Mouse (Mus musculus) liver, embryonic 13.5 days (tissue): ENCODE results near the gene Slc25a45. TPM values are rescaled to one million over a fixed set of nuclear protein-coding genes. Genes with fewer than 3 reads are reported as not detected.

Experiments
- ATAC-seq: fragments of 200-750 bp; cut with Nextera tagmentation; 2 replicates; pipeline ENCODE4 v1.8.0; 2017; ENCODE audit warnings: low read depth, mild to moderate bottlenecking, moderate number of reproducible peaks, moderate library complexity
- DNase-seq: peaks from one replicate; pipeline ENCODE4 v3.0.0; 2022
- H3K27ac ChIP-seq: fragments of 300-500 bp; sonication (generic); 2 replicates; pipeline ENCODE4 v1.5.1; 2015; ENCODE audit warnings: moderate library complexity, mild to moderate bottlenecking, inconsistent platforms
- H3K27me3 ChIP-seq: fragments of 300-500 bp; sonication (generic); 2 replicates; pipeline ENCODE4 v1.6.1; 2015; ENCODE audit warnings: mild to moderate bottlenecking, inconsistent platforms
- H3K36me3 ChIP-seq: fragments of 300-500 bp; sonication (generic); 2 replicates; pipeline ENCODE4 v1.6.1; 2015; ENCODE audit warnings: mild to moderate bottlenecking, inconsistent platforms
- H3K4me1 ChIP-seq: fragments of 300-500 bp; sonication (generic); replicated peaks from 2 replicates; pipeline ENCODE4 v1.6.1; 2015; ENCODE audit warnings: inconsistent platforms
- H3K4me2 ChIP-seq: fragments of 300-500 bp; sonication (generic); 2 replicates; pipeline ENCODE4 v1.6.1; 2015; ENCODE audit warnings: inconsistent platforms, mild to moderate bottlenecking, moderate library complexity
- H3K4me3 ChIP-seq: fragments of 300-500 bp; sonication (generic); replicated peaks from 2 replicates; pipeline ENCODE4 v1.5.1; 2015; ENCODE audit warnings: mild to moderate bottlenecking, inconsistent platforms
- H3K9ac ChIP-seq: fragments of 300-500 bp; sonication (generic); 2 replicates; pipeline ENCODE4 v1.6.1; 2015; ENCODE audit warnings: mild to moderate bottlenecking, inconsistent platforms
- H3K9me3 ChIP-seq: fragments of 300-500 bp; sonication (generic); replicated peaks from 2 replicates; pipeline ENCODE4 v1.6.1; 2016; ENCODE audit warnings: inconsistent platforms
- WGBS: fragments of 180-500 bp; shearing (Covaris S2); methylation state at CpG from one replicate; pipeline ENCODE4 v1.1.7; 2015; ENCODE audit not compliant: insufficient replicate concordance; 5-methylcytosine and 5-hydroxymethylcytosine counted together
- polyA plus RNA-seq: library from polyadenylated mRNA; unstranded; fragments of >200 nt; fragmentation: Nextera tagmentation; extraction: Ambion mirVana; gene quantifications from 2 replicates; pipeline ENCODE4 v1.2.1, GENCODE M21; 2015

Gene Slc25a45
- 5.7 and 6.8 TPM in 2 replicates for polyA plus RNA-seq

DNA sequence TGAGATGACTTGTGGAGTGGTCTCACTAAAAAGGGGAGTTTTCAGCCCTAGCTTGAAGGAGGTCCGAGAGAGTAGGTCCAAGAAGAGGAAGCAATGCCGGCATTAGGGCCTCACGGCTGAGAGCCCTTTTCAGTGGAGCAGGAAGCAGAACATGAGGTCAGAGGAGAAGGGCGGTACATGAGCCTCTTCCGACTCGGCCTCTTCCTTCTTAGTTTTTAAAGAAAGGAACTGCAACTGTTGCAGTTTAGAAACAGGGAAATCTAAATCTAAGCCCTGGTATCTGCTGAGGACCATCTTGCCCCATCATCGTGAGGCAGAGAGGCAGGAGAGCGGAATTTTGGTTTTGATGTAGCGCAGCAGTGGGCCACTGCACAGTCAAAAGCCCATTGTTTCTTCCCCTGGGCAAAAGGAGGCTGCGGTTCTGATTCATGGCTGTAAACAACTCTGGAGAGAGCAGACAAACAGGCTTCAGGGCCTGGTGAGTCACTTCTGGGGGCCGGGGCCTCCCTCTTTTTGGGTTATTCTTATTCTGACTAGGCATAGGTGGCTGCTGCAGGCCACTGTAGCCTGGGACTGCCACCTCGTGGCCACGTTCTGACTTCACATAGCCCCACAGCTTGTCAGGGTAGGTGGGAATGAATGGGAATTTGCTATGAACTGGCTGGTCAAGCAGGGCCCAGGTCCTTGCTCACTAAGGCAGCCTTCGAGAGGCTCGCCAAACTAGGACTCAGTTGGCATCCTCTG is at the start of gene Slc25a45:
Gene Slc25a45 (plus strand): TSS at position 191 of the 744 bp plus-strand sequence.
- H3K27me3 ChIP-seq, result no peaks in the 10 kb centered on the region
- peak within 1 kb of the TSS; percentile 46 for H3K4me2 ChIP-seq
- H3K4me3 ChIP-seq, result peak within 1 kb of the TSS; percentile 30
- WGBS, result 27% methylated on average over 15 of the region's 15 CpGs
- DNase-seq, result peak; percentile 43
- peak within 1 kb of the TSS; percentile 81 for H3K27ac ChIP-seq
- no peaks in the 10 kb centered on the region; the same call in 1 of the 2 replicates for H3K36me3 ChIP-seq
- H3K9me3 ChIP-seq, result no peaks in the 10 kb centered on the region
- H3K4me1 ChIP-seq, result peaks cover 82% of the 10 kb centered on the region
- H3K9ac ChIP-seq, result peak within 1 kb of the TSS; percentile 58
- ATAC-seq, result peak; percentile 32; the same call in 1 of the 2 replicates

DNA sequence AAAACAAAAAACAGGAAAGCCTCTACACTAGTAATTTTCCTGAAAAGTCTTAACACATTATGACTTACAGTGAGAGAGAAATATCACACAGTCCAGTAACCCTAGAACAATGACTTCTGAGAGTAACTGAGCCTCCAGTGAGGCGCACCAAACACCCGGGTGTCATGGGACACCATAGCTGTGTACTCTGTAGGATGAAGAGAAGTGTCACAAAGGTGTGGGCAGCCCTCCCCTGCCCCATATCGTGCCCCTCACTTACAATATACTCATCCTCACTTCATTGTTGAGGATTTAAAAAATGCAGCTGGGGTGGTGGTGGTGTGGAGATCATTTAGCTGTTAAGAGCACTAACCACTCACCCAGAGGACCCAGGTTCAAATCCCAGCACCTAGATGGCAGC is 49.5 kb upstream of the Slc25a45 start:
- Histone ChIP-seq H3K9me3 (no peaks in the 10 kb centered on the region), H3K4me2 (no peak overlapping the region)
- WGBS, result 83% methylated on average over 3 of the region's 3 CpGs

DNA sequence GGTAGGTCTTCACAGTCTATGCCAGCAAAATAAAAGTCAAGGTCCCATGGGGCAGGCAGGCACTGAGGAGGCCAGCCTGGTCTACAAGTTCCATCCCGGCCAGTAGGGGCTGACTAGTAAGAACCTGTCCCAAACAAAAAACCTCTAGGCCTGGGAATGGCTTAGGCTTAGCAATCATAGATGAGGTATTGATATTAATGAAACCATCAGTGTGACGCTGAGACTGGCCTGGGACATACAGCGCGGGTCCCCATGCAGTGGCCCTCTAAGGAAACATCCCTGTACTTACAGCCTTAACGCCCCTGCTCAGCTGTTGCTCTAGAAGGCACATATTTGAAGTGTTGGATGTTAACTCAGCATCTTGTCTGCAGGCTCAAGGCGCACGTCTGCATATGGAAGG is 48.7 kb upstream of the Slc25a45 start:
- Histone ChIP-seq H3K4me2 (no peak overlapping the region), H3K36me3 (peaks cover 6% of the 10 kb centered on the region; the same call in 1 of the 2 replicates), H3K9me3 (no peaks in the 10 kb centered on the region), H3K4me1 (peaks cover 55% of the 10 kb centered on the region), H3K27ac (no peak overlapping the region), H3K9ac (no peak overlapping the region), H3K4me3 (no peak overlapping the region), H3K27me3 (no peaks in the 10 kb centered on the region)
- ATAC-seq (no peak), DNase-seq (no peak)
- WGBS, result 86% methylated on average over 7 of the region's 7 CpGs

More for the DNA sequence above, 49.5 kb upstream of the Slc25a45 start:
- H3K36me3 ChIP-seq, result peaks cover 6% of the 10 kb centered on the region; the same call in 1 of the 2 replicates
- no peaks in the 10 kb centered on the region for H3K27me3 ChIP-seq
- H3K4me3 ChIP-seq, result no peak overlapping the region
- H3K27ac ChIP-seq, result peak overlapping the region; percentile 54
- DNase-seq (no peak), ATAC-seq (no peak)
- no peak overlapping the region for H3K9ac ChIP-seq
- peaks cover 57% of the 10 kb centered on the region for H3K4me1 ChIP-seq

DNA sequence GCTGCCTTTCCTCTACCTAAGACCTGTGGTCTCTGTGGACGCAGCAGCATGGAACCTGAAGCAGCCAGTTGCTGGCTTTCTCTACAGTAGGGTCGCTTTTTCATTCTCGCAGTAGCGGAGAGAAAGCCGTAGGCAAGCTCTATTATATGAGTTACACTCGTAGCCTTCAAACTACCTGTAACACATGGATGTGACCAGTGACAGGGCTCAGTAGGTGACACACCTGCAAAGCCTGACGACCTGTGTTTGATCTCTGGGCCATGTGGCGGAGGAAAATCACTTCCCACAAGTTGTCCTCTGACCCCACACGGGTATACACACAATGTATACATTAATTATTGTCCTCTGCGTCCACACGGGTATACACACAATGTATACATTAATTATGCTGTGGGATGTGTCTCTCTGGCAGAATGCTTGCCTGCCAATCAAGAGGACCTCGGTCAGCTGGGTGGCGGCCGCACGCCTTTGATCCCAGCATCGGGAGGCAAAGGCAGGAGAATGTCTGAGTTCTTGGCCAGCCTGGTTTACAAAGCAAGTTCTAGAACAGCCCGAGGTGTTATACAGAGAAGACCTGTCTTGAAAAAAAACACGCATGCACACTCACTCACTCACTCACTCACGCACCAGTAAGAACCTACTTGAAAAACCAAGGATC is 47.5 kb upstream of the Slc25a45 start:
- peaks cover 45% of the 10 kb centered on the region for H3K4me1 ChIP-seq
- 82% methylated on average over 19 of the region's 19 CpGs for WGBS
- ATAC-seq (no peak), DNase-seq (no peak)
- no peaks in the 10 kb centered on the region for H3K9me3 ChIP-seq
- no peak overlapping the region for H3K4me2 ChIP-seq
- no peaks in the 10 kb centered on the region for H3K27me3 ChIP-seq
- no peak overlapping the region for H3K27ac ChIP-seq
- peaks cover 3% of the 10 kb centered on the region; the same call in 1 of the 2 replicates for H3K36me3 ChIP-seq
- H3K4me3 ChIP-seq, result no peak overlapping the region
- no peak overlapping the region for H3K9ac ChIP-seq

DNA sequence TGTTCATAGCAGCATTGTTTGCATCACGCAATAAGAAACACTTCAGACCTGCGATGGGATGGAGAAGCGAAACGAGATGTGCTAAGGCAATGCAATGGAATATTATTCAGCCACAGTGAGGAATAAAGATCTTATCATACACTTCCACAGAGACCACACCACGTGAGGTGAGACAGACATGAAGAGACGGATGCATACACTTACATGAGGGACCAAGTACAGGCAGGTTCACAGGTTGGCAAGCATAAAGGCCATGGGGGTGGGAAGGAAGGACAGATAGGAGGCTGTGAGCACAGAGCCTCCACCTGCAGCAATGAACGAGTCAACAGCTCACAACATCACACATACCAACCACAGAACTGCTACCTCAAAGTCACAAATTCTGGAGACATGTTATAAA is 46.8 kb upstream of the Slc25a45 start:
- Histone ChIP-seq H3K27me3 (no peaks in the 10 kb centered on the region), H3K4me1 (peaks cover 48% of the 10 kb centered on the region), H3K4me3 (no peak overlapping the region), H3K4me2 (no peak overlapping the region), H3K9ac (no peak overlapping the region), H3K27ac (no peak overlapping the region), H3K36me3 (peaks cover 3% of the 10 kb centered on the region; the same call in 1 of the 2 replicates), H3K9me3 (no peaks in the 10 kb centered on the region)
- ATAC-seq, result no peak
- 76% methylated on average over 7 of the region's 7 CpGs for WGBS
- no peak for DNase-seq

DNA sequence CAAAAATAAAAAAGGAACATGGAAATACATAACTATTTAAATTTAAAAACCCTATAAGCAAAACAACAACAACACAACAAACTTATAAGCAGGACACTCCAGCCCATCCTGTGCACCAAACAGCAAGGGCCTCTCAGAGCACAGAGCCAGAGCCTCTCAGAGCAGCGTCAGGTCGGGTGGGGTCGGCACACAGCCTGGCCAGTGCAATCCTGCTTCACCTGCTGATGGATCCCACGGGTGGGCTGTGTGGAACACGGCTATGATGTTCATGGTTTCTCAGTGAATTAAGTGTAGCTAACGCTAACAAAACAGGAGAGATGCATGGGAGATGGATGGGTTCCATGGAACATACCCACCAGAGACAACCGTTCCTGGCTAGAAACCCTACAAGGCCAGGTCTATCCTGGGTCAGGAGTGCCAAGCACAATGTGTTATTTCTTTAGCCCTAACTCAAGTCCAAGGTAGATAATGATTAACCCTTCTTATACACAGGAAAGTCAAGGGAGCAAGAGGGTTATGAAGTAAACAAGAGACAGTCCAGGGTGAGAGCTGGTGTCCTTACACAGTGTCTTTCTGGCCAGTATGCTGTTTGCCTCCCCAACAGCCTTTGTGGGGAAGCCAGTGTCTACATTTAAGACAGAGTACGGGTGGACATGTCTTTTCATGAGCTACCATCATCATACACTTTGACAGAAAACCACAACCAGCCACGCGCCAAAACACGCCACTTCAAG is 46.2 kb upstream of the Slc25a45 start:
- H3K9ac ChIP-seq, result no peak overlapping the region

DNA sequence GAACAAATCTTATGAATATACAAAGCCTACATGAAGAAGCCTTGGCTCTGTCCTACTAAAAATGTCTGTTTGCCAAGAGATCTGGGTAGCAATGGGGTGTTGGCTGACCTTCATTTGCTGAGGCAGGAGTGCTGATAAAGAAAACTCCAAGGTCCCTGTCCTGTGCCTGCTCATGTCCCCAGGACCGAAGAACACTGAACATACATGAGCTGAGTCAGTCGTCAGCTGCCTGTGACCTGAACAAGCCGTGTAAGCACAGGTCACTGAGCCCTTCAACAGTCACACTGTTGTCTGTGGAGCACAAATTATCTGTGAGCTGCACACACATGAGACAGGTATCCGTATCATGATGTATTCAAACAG is 45.7 kb upstream of the Slc25a45 start:
- WGBS, result 71% methylated on average over 4 of the region's 4 CpGs
- Histone ChIP-seq H3K27ac (peak overlapping the region; percentile 34; the same call in 1 of the 2 replicates), H3K4me1 (peaks cover 47% of the 10 kb centered on the region), H3K27me3 (no peaks in the 10 kb centered on the region), H3K4me2 (no peak overlapping the region), H3K9me3 (no peaks in the 10 kb centered on the region), H3K36me3 (peaks cover 3% of the 10 kb centered on the region; the same call in 1 of the 2 replicates), H3K4me3 (no peak overlapping the region), H3K9ac (no peak overlapping the region)
- DNase-seq (no peak), ATAC-seq (no peak)

More for the DNA sequence above, 46.2 kb upstream of the Slc25a45 start:
- Histone ChIP-seq H3K4me1 (peaks cover 51% of the 10 kb centered on the region), H3K36me3 (peaks cover 3% of the 10 kb centered on the region; the same call in 1 of the 2 replicates), H3K27ac (peak overlapping the region; percentile 34; the same call in 1 of the 2 replicates), H3K27me3 (no peaks in the 10 kb centered on the region), H3K9me3 (no peaks in the 10 kb centered on the region), H3K4me2 (no peak overlapping the region), H3K4me3 (no peak overlapping the region)
- no peak for DNase-seq
- ATAC-seq, result no peak
- 73% methylated on average over 11 of the region's 11 CpGs for WGBS

DNA sequence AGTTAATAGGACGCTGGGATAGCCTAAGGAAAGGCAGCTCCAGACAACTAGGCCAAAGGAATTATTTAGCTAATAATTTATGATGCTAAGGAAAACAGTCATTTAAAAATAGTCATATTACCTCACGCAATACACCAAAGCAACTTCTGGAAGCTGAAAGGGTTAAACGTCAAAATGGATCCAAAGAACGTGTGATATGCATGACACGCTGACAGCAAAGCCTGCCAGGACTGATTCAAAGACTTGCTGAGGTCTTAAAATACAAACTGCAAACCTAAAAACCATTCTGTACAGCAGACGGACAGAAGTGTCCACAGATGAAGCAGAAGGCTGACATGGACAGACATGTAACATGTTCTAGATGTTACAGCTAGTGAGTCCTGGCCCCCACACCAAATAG is 45.3 kb upstream of the Slc25a45 start:
- WGBS, result 58% methylated on average over 6 of the region's 6 CpGs
- H3K27ac ChIP-seq, result no peak overlapping the region
- peaks cover 46% of the 10 kb centered on the region for H3K4me1 ChIP-seq
- no peak overlapping the region for H3K4me3 ChIP-seq
- H3K27me3 ChIP-seq, result no peaks in the 10 kb centered on the region
- ATAC-seq (no peak), DNase-seq (no peak)
- no peak overlapping the region for H3K4me2 ChIP-seq
- peaks cover 2% of the 10 kb centered on the region; the same call in 1 of the 2 replicates for H3K36me3 ChIP-seq
- no peak overlapping the region for H3K9ac ChIP-seq
- H3K9me3 ChIP-seq, result no peaks in the 10 kb centered on the region

DNA sequence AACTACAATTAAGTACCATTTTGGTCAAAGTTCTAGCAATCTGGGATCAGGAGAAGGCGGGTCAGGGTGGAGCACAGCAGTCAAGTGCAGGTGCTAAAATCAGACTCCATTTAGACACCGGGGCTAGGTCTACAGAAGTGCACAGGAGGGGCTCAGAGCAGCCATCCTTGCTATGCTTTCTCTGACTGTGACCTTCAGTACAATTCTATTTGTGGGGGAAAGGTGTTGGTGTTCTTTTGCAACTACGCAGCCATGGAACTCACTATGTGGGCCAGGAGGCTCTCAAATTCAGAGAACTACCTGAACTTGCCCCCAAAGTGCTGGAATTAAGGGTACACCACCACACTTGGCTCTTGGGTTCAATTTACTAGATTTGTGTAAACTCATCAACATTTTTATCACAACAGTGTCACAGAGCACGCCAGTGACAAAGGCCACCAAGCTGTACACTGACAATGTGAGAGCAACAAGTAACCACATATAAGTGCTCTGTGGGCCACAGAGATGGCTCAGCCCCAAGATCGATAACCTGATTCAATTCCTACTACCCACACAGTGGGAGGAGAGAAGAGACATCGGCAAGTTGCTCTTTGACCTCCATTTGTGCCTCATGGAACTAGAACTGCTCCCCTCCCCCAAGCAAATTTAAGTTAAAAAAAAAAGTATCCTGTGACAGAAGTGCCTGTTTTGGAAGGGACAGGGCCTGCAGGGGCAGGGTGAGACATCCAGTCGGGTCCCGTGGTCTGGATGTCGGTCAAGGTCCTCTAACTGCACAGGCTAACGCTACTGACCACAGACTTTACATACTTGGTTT is 44.1 kb upstream of the Slc25a45 start:
- Histone ChIP-seq H3K27me3 (no peaks in the 10 kb centered on the region), H3K4me3 (no peak overlapping the region), H3K36me3 (no peaks in the 10 kb centered on the region), H3K4me1 (peaks cover 47% of the 10 kb centered on the region), H3K4me2 (no peak overlapping the region), H3K9ac (no peak overlapping the region), H3K27ac (peak overlapping the region; percentile 67), H3K9me3 (no peaks in the 10 kb centered on the region)
- 66% methylated on average over 10 of the region's 10 CpGs for WGBS
- DNase-seq, result no peak
- peak; percentile 59 for ATAC-seq

GRCm38 (mm10) chr19:5834260-5834925 is 43.2 kb upstream of the Slc25a45 start:
- DNase-seq (no peak), ATAC-seq (no peak)
- H3K27me3 ChIP-seq, result no peaks in the 10 kb centered on the region

More at GRCm38 (mm10) chr19:5834260-5834925, 43.2 kb upstream of the Slc25a45 start:
- WGBS, result 74% methylated on average over 12 of the region's 12 CpGs
- no peaks in the 10 kb centered on the region for H3K36me3 ChIP-seq
- peaks cover 51% of the 10 kb centered on the region for H3K4me1 ChIP-seq
- H3K9ac ChIP-seq, result no peak overlapping the region
- H3K4me3 ChIP-seq, result no peak overlapping the region
- H3K9me3 ChIP-seq, result no peaks in the 10 kb centered on the region
- H3K27ac ChIP-seq, result peak overlapping the region; percentile 67
- H3K4me2 ChIP-seq, result no peak overlapping the region
